Mouse (Mus musculus) forebrain, embryonic 16.5 days (tissue): ENCODE measurements around the gene Acta2. TPM values are rescaled to one million over a fixed set of nuclear protein-coding genes. Genes with fewer than 3 reads are reported as not detected.

Experiments
- ATAC-seq: fragments of 200-750 bp; cut with Nextera tagmentation; 2 replicates; pipeline ENCODE4 v1.8.0; 2017; ENCODE audit warnings: mild to moderate bottlenecking, moderate library complexity
- H3K27ac ChIP-seq: fragments of 300-500 bp; sonication (generic); 2 replicates; pipeline ENCODE4 v1.5.1; 2014; ENCODE audit warnings: low read length, control low read depth
- H3K27me3 ChIP-seq: fragments of 300-500 bp; sonication (generic); replicated peaks from 2 replicates; pipeline ENCODE4 v1.6.1; 2014; ENCODE audit warnings: low read length; ENCODE audit not compliant: control insufficient read depth, insufficient read depth
- H3K36me3 ChIP-seq: fragments of 300-500 bp; sonication (generic); 2 replicates; pipeline ENCODE4 v1.6.1; 2014; ENCODE audit not compliant: control insufficient read depth, insufficient read depth
- H3K4me1 ChIP-seq: fragments of 300-500 bp; sonication (generic); replicated peaks from 2 replicates; pipeline ENCODE4 v1.6.1; 2014; ENCODE audit warnings: low read length; ENCODE audit not compliant: control insufficient read depth, insufficient read depth
- H3K4me2 ChIP-seq: fragments of 300-500 bp; sonication (generic); 2 replicates; pipeline ENCODE4 v1.6.1; 2014; ENCODE audit warnings: mild to moderate bottlenecking, low read length, control low read depth
- H3K4me3 ChIP-seq: fragments of 300-500 bp; sonication (generic); replicated peaks from 2 replicates; pipeline ENCODE4 v1.5.1; 2014; ENCODE audit warnings: mild to moderate bottlenecking, low read length, control low read depth
- H3K9ac ChIP-seq: fragments of 300-500 bp; sonication (generic); replicated peaks from 2 replicates; pipeline ENCODE4 v1.6.1; 2014; ENCODE audit warnings: low read depth, low read length, control low read depth
- H3K9me3 ChIP-seq: fragments of 300-500 bp; sonication (generic); 2 replicates; pipeline ENCODE4 v1.6.1; 2016; ENCODE audit warnings: low read length; ENCODE audit not compliant: control insufficient read depth
- WGBS: fragments of 180-500 bp; shearing (Covaris S2); extraction: QIAGEN DNeasy Blood & Tissue Kit; methylation state at CpG from one replicate; pipeline ENCODE4 v1.1.7; 2014; 5-methylcytosine and 5-hydroxymethylcytosine counted together
- polyA plus RNA-seq: library from polyadenylated mRNA; unstranded; fragments of >200 nt; fragmentation: Nextera tagmentation; extraction: Ambion mirVana; gene quantifications from 2 replicates; pipeline ENCODE4 v1.2.1, GENCODE M21; 2015

Gene Acta2
- 9.1 and 13.3 TPM in 2 replicates for polyA plus RNA-seq

DNA sequence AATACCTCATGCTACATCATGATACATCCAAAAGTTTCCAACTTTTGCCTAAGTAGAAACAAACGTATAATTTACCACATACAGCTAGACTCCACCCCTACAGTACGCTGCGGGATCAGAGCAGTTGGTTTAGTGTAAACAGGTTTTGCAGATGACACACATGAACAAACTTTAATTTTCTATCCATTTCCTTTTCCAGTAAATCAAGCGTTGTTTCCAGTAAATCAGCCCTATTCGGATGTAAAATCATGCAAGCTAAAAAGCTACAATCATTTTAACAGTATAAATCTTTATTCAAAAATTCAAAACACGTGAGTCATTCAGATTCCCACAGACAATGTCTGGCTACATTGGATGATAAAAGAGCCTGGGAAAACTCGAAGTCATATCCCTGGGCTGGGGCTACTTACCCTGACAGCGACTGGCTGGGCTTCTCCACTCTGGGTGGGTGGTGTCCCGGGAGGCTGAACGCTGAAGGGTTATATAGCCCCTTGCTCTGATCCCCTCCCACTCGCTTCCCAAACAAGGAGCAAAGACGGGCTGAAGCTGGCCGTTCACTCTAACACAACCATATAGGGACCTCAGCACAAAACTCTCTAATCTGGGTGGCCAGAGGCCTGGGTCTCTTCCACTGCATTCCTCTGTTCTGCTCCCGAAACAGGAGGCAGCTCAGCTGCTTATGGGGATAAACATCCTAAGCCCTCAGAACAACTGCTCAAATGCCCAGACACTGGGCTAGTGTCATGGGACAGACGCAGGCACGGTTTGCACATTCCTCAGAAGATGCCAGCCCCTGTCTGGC, at the start of gene Acta2:
Acta2 (minus strand) TSS at position 711 of the 802 bp plus-strand sequence.
- Histone ChIP-seq H3K27me3 (no peaks in the 10 kb centered on the region), H3K4me3 (no peak within 1 kb of the TSS), H3K9ac (no peak within 1 kb of the TSS), H3K4me2 (no peak within 1 kb of the TSS), H3K36me3 (no peaks in the 10 kb centered on the region), H3K27ac (no peak within 1 kb of the TSS), H3K9me3 (no peaks in the 10 kb centered on the region), H3K4me1 (no peaks in the 10 kb centered on the region)
- 64% methylated on average over 16 of the region's 16 CpGs for WGBS
- ATAC-seq, result no peak

GRCm38 (mm10) chr19:34304917-34305316, 49.5 kb upstream of the Acta2 start:
- H3K27ac ChIP-seq, result no peak overlapping the region
- H3K4me3 ChIP-seq, result no peak overlapping the region
- H3K4me1 ChIP-seq, result peaks cover 2% of the 10 kb centered on the region; the same call in 1 of the 2 replicates
- no peak overlapping the region for H3K9ac ChIP-seq
- H3K27me3 ChIP-seq, result no peaks in the 10 kb centered on the region
- no peaks in the 10 kb centered on the region for H3K9me3 ChIP-seq
- no peaks in the 10 kb centered on the region for H3K36me3 ChIP-seq
- no peak for ATAC-seq
- no peak overlapping the region for H3K4me2 ChIP-seq

GRCm38 (mm10) chr19:34300430-34300829, 45.0 kb upstream of the Acta2 start:
- H3K27me3 ChIP-seq, result no peaks in the 10 kb centered on the region
- no peaks in the 10 kb centered on the region for H3K36me3 ChIP-seq
- H3K27ac ChIP-seq, result no peak overlapping the region
- no peaks in the 10 kb centered on the region for H3K9me3 ChIP-seq
- no peaks in the 10 kb centered on the region for H3K4me1 ChIP-seq
- 75% methylated on average over 2 of the region's 2 CpGs for WGBS
- no peak for ATAC-seq
- no peak overlapping the region for H3K9ac ChIP-seq
- H3K4me3 ChIP-seq, result no peak overlapping the region
- H3K4me2 ChIP-seq, result no peak overlapping the region

- 81% methylated on average over 4 of the region's 4 CpGs for WGBS
- no peak overlapping the region for H3K4me3 ChIP-seq
- no peaks in the 10 kb centered on the region for H3K4me1 ChIP-seq
- H3K36me3 ChIP-seq, result no peaks in the 10 kb centered on the region
- H3K9ac ChIP-seq, result no peak overlapping the region
- H3K27ac ChIP-seq, result no peak overlapping the region
- no peaks in the 10 kb centered on the region for H3K9me3 ChIP-seq
- no peak for ATAC-seq
- H3K27me3 ChIP-seq, result no peaks in the 10 kb centered on the region
- no peak overlapping the region for H3K4me2 ChIP-seq
Measured at GRCm38 (mm10) chr19:34299229-34299628, 43.8 kb upstream of the Acta2 start.

GRCm38 (mm10) chr19:34298531-34298930, 43.1 kb upstream of the Acta2 start:
- no peaks in the 10 kb centered on the region for H3K4me1 ChIP-seq
- no peak overlapping the region for H3K4me2 ChIP-seq
- no peaks in the 10 kb centered on the region for H3K9me3 ChIP-seq
- no peak overlapping the region for H3K4me3 ChIP-seq
- WGBS, result 90% methylated on average over 1 of the region's 1 CpGs
- ATAC-seq, result no peak
- H3K36me3 ChIP-seq, result no peaks in the 10 kb centered on the region
- no peak overlapping the region for H3K27ac ChIP-seq
- no peaks in the 10 kb centered on the region for H3K27me3 ChIP-seq
- no peak overlapping the region for H3K9ac ChIP-seq

DNA sequence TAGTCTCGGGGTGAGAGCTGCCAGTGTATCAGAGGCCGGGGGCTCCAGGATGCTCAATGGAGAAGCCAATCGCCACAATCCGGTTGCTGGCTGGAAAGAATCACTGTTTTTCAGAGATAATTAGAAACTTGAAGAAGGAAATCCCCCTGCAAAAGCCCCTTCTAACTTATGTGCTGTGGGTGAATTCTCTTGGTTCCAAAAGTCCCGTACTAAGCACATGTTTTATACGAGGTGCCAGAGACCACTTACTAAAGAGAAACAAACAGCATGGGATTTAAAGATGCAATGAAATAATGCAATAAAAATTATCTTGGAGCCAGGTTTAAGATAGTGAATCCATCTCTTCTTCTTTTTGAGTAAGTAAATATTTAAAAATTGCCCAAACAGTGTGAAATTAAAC, 40.1 kb upstream of the Acta2 start:
- Histone ChIP-seq H3K9me3 (no peaks in the 10 kb centered on the region), H3K4me2 (no peak overlapping the region), H3K36me3 (no peaks in the 10 kb centered on the region), H3K27me3 (peaks cover 3% of the 10 kb centered on the region; the same call in 1 of the 2 replicates), H3K4me1 (peaks cover 7% of the 10 kb centered on the region), H3K4me3 (no peak overlapping the region), H3K9ac (no peak overlapping the region), H3K27ac (no peak overlapping the region)
- no peak for ATAC-seq
- WGBS, result 72% methylated on average over 6 of the region's 6 CpGs

- no peak for ATAC-seq
- Histone ChIP-seq H3K27me3 (peaks cover 3% of the 10 kb centered on the region; the same call in 1 of the 2 replicates), H3K9ac (no peak overlapping the region), H3K4me3 (no peak overlapping the region), H3K36me3 (no peaks in the 10 kb centered on the region), H3K4me2 (no peak overlapping the region), H3K9me3 (no peaks in the 10 kb centered on the region), H3K4me1 (peaks cover 12% of the 10 kb centered on the region), H3K27ac (no peak overlapping the region)
- WGBS, result 82% methylated on average over 3 of the region's 3 CpGs
Measured at GRCm38 (mm10) chr19:34293376-34293947, 38.1 kb upstream of the Acta2 start.

DNA sequence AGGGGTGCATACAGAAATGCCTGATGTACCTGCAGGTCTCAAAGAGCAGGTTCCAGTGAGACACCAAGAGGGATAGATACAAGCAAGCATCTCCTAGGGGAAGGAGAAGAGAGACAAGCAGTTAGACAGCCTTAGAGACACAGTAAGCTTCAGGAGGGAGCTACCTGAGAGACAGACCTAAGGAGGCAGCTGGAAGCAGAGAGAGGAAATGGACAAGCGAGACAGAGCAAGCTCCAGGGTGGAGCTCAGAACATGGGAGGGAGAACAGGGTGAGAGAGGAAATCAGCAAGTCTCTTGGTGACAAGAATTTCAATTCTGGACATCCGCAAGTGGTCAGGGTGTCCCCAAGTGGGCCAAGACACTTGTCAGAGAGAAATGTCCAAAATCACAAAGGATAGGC, 37.3 kb upstream of the Acta2 start:
- no peaks in the 10 kb centered on the region for H3K36me3 ChIP-seq
- 82% methylated on average over 2 of the region's 2 CpGs for whole genome bisulfite sequencing
- H3K9me3 ChIP-seq, result no peaks in the 10 kb centered on the region
- H3K27me3 ChIP-seq, result peaks cover 3% of the 10 kb centered on the region; the same call in 1 of the 2 replicates
- H3K4me1 ChIP-seq, result peaks cover 12% of the 10 kb centered on the region
- H3K9ac ChIP-seq, result no peak overlapping the region
- H3K27ac ChIP-seq, result no peak overlapping the region
- H3K4me3 ChIP-seq, result no peak overlapping the region
- no peak overlapping the region for H3K4me2 ChIP-seq
- no peak for ATAC-seq

- Histone ChIP-seq H3K4me2 (no peak overlapping the region), H3K9me3 (no peaks in the 10 kb centered on the region), H3K4me3 (no peak overlapping the region), H3K27me3 (peaks cover 3% of the 10 kb centered on the region; the same call in 1 of the 2 replicates), H3K27ac (no peak overlapping the region), H3K4me1 (peaks cover 12% of the 10 kb centered on the region), H3K9ac (no peak overlapping the region), H3K36me3 (no peaks in the 10 kb centered on the region)
- WGBS, result 74% methylated on average over 5 of the region's 5 CpGs
- ATAC-seq, result no peak
Measured at GRCm38 (mm10) chr19:34291956-34292355, 36.6 kb upstream of the Acta2 start.
